Mouse (Mus musculus): ENCODE data around the gene Drd1. TPM values are rescaled to one million over a fixed set of nuclear protein-coding genes. Genes with fewer than 3 reads are reported as not detected.

Gene Drd1
- polyA plus RNA-seq, 1 experiment from 2014 or later, result 0.66 TPM

GRCm38 (mm10) chr13:54071606-54072331 is 16.3 kb upstream of the Drd1 start, which contains the start of gene Sfxn1:
Gene Sfxn1, plus strand, starts transcription at chr13:54071869.
- peaks cover 30% of the 10 kb centered on the region for H3K4me1 ChIP-seq (replicated peaks)
- H3K27me3 ChIP-seq, result no peaks in the 10 kb centered on the region
- under 1% methylated on average over 74 of the region's 74 CpGs for WGBS
- H3K4me3 ChIP-seq, result peak within 1 kb of the TSS; percentile 66
- H3K27ac ChIP-seq (replicated peaks), result peak within 1 kb of the TSS; percentile 80
- peak within 1 kb of the TSS; percentile 79 for H3K9ac ChIP-seq
- ATAC-seq (ENCODE audit: low read depth), result peak; percentile 91
- no peaks in the 10 kb centered on the region for H3K9me3 ChIP-seq
- H3K4me2 ChIP-seq, result peak within 1 kb of the TSS; percentile 65
- H3K36me3 ChIP-seq, result no peaks in the 10 kb centered on the region

- Histone ChIP-seq H3K4me3 (no peak overlapping the region), H3K4me1 (replicated peaks) (peaks cover 30% of the 10 kb centered on the region), H3K4me2 (no peak overlapping the region), H3K9ac (no peak overlapping the region), H3K27ac (replicated peaks) (no peak overlapping the region), H3K27me3 (no peaks in the 10 kb centered on the region), H3K9me3 (no peaks in the 10 kb centered on the region), H3K36me3 (no peaks in the 10 kb centered on the region)
- WGBS, result 94% methylated on average over 9 of the region's 9 CpGs
- no peak for ATAC-seq (ENCODE audit: low read depth)
Observed at GRCm38 (mm10) chr13:54071011-54071410, 15.5 kb upstream of the Drd1 start.

DNA sequence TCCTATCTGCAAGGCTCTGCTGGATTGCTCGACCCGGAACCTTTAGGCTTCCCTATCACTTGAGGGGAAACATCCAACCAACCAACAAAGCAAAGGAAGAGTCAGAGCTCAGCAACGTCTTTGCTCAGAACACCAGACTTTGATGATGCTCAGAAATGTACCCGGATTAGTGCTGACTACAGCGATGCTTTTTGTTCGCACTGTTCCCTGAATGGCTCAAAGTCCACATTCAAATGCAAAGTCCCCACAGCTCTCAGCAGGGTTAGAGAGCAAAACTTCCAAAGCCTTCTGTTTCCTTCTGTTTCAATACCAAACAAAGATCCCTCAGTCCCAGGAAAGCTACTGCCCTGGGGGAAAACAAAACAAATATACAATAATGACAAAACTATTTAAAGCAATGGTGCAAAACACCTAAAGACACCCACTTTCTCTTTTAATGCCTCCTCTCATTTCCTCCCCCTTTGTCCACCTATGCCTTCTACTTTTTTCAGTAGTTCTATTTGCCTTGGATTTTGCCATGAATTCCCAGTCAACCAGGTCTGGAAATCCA is 12.2 kb upstream of the Drd1 start:
- H3K27me3 ChIP-seq, result no peaks in the 10 kb centered on the region

GRCm38 (mm10) chr13:54066081-54066746 is 10.7 kb upstream of the Drd1 start:
- no peak overlapping the region for H3K27ac ChIP-seq (replicated peaks)
- 87% methylated on average over 3 of the region's 3 CpGs for whole genome bisulfite sequencing
- H3K9ac ChIP-seq, result no peak overlapping the region
- no peak overlapping the region for H3K4me3 ChIP-seq
- no peaks in the 10 kb centered on the region for H3K9me3 ChIP-seq
- H3K36me3 ChIP-seq, result no peaks in the 10 kb centered on the region
- H3K4me2 ChIP-seq, result no peak overlapping the region
- ATAC-seq (ENCODE audit: low read depth), result no peak
- no peaks in the 10 kb centered on the region for H3K27me3 ChIP-seq
- H3K4me1 ChIP-seq (replicated peaks), result peaks cover 7% of the 10 kb centered on the region; the same call in 1 of the 2 replicates

More for the DNA sequence above, 12.2 kb upstream of the Drd1 start:
- Histone ChIP-seq H3K36me3 (no peaks in the 10 kb centered on the region), H3K27ac (replicated peaks) (no peak overlapping the region; the same call in 1 of the 2 replicates), H3K9me3 (no peaks in the 10 kb centered on the region), H3K4me1 (replicated peaks) (peaks cover 13% of the 10 kb centered on the region), H3K4me2 (no peak overlapping the region), H3K9ac (no peak overlapping the region), H3K4me3 (no peak overlapping the region)
- ATAC-seq (ENCODE audit: low read depth), result no peak
- 16% methylated on average over 6 of the region's 6 CpGs for WGBS

- H3K9ac ChIP-seq, result no peak overlapping the region
- H3K36me3 ChIP-seq, result no peaks in the 10 kb centered on the region
- H3K9me3 ChIP-seq, result no peaks in the 10 kb centered on the region
- H3K4me1 ChIP-seq (replicated peaks), result peaks cover 7% of the 10 kb centered on the region; the same call in 1 of the 2 replicates
- ATAC-seq (ENCODE audit: low read depth), result no peak
- no peaks in the 10 kb centered on the region for H3K27me3 ChIP-seq
- H3K4me2 ChIP-seq, result no peak overlapping the region
- WGBS, result 3% methylated on average over 3 of the region's 3 CpGs
- no peak overlapping the region for H3K27ac ChIP-seq (replicated peaks)
- no peak overlapping the region for H3K4me3 ChIP-seq
Observed at GRCm38 (mm10) chr13:54063292-54063691, 7.8 kb upstream of the Drd1 start.

DNA sequence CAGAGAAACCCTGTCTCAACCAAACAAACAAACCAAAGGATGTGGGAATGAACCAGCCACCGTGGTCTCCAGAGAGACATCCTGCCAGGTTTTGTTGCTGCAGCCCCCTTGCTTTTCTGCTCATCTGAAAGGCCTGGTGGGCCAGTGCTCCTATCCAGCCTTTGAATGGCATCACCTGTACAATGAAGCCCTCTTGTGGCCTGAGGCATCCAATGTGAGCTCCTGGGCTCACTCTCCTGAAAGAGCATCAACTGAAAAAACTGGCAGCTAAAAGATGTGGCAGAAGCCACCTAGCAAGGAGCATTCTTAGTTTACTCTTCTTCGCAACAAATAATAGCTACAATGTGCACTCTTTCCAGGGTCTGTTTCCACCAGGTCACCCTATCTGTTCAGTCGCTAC is 6.6 kb upstream of the Drd1 start:
- H3K27me3 ChIP-seq, result no peaks in the 10 kb centered on the region
- no peak overlapping the region for H3K9ac ChIP-seq
- H3K4me2 ChIP-seq, result no peak overlapping the region
- H3K9me3 ChIP-seq, result no peaks in the 10 kb centered on the region
- no peaks in the 10 kb centered on the region for H3K4me1 ChIP-seq (replicated peaks)
- no peak overlapping the region for H3K27ac ChIP-seq (replicated peaks)
- ATAC-seq (ENCODE audit: low read depth), result no peak
- no peak overlapping the region for H3K4me3 ChIP-seq
- no peaks in the 10 kb centered on the region for H3K36me3 ChIP-seq
- 91% methylated on average over 3 of the region's 3 CpGs for WGBS

DNA sequence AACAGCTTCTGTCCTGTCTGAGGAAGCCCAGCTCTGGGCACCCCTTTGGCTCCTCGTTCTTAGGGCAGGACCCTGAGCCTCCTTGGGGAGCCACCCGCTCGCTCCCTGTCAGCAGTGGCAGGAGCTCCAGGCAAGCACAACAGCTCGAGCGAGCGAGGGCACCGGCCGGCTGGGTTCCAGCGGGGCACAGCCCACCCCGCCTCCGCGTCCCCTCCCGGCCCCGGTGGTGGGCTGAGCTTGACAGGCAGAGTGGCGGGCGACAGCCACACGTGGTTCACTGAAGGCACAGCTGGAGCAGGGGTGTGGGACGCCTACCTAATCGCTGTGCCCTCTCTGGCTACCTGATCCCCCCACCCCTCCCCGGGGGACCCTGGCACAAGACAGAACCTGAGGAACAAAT is 543 bp downstream of the Drd1 start:
- H3K4me3 ChIP-seq, result peak overlapping the region; percentile 47
- H3K36me3 ChIP-seq, result no peaks in the 10 kb centered on the region
- WGBS, result under 1% methylated on average over 20 of the region's 20 CpGs
- ATAC-seq (ENCODE audit: low read depth), result peak; percentile 79
- peak overlapping the region; percentile 61 for H3K9ac ChIP-seq
- H3K27me3 ChIP-seq, result peaks cover 25% of the 10 kb centered on the region
- no peak overlapping the region for H3K27ac ChIP-seq (replicated peaks)
- H3K4me2 ChIP-seq, result peak overlapping the region; percentile 95
- peaks cover 8% of the 10 kb centered on the region for H3K4me1 ChIP-seq (replicated peaks)
- H3K9me3 ChIP-seq, result no peaks in the 10 kb centered on the region

- 65% methylated on average over 7 of the region's 7 CpGs for WGBS
- Histone ChIP-seq H3K9me3 (no peaks in the 10 kb centered on the region), H3K36me3 (no peaks in the 10 kb centered on the region), H3K27ac (replicated peaks) (no peak overlapping the region), H3K27me3 (peaks cover 25% of the 10 kb centered on the region), H3K4me1 (replicated peaks) (peaks cover 8% of the 10 kb centered on the region), H3K4me3 (no peak overlapping the region), H3K9ac (no peak overlapping the region), H3K4me2 (no peak overlapping the region)
- no peak for ATAC-seq (ENCODE audit: low read depth)
Observed at GRCm38 (mm10) chr13:54051641-54052040, 3.9 kb downstream of the Drd1 start.

DNA sequence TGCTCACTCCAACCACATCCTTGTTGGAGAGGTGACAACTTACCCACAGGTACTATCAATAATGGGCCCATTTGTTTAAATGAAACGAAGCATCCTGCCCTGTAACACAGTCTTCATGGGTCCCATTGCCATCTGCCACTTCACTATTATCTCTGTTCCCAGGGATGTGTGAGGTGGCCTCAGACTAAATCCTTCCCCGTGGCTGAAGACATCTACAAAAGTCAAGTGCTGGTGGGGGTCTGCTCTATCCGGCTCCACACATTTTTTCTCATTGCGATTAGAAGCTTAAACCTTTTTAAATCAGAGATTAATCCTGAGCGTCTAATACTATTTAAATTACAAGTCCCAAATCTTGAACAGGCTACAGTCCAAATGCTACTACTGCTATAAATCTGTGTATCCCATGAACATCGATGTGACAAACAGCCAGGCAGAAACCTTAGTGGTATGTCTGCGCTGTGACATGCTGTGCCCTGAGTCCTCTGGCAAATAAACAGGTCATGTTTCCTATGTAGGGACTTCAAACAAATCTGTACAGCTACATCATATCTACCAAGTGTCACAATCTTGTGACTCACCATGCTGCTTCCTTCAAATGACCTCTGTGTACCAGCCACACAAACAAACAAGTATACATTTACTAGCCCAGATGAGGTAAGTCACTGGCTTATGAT is 6.7 kb downstream of the Drd1 start:
- Histone ChIP-seq H3K9me3 (no peaks in the 10 kb centered on the region), H3K27me3 (peaks cover 9% of the 10 kb centered on the region), H3K36me3 (no peaks in the 10 kb centered on the region), H3K9ac (no peak overlapping the region), H3K4me2 (no peak overlapping the region), H3K4me3 (no peak overlapping the region), H3K27ac (replicated peaks) (no peak overlapping the region), H3K4me1 (replicated peaks) (no peaks in the 10 kb centered on the region)
- WGBS, result 81% methylated on average over 7 of the region's 7 CpGs
- no peak for ATAC-seq (ENCODE audit: low read depth)

GRCm38 (mm10) chr13:54040256-54040655 is 15.2 kb downstream of the Drd1 start:
- ATAC-seq (ENCODE audit: low read depth), result no peak
- Histone ChIP-seq H3K36me3 (no peaks in the 10 kb centered on the region), H3K4me3 (no peak overlapping the region), H3K4me2 (no peak overlapping the region), H3K9me3 (no peaks in the 10 kb centered on the region), H3K4me1 (replicated peaks) (no peaks in the 10 kb centered on the region), H3K9ac (no peak overlapping the region), H3K27me3 (no peaks in the 10 kb centered on the region), H3K27ac (replicated peaks) (no peak overlapping the region)
- WGBS, result 94% methylated on average over 2 of the region's 2 CpGs

GRCm38 (mm10) chr13:54037936-54038335 is 17.6 kb downstream of the Drd1 start:
- H3K9me3 ChIP-seq, result no peaks in the 10 kb centered on the region
- no peaks in the 10 kb centered on the region for H3K4me1 ChIP-seq (replicated peaks)
- H3K4me2 ChIP-seq, result no peak overlapping the region
- no peak for ATAC-seq (ENCODE audit: low read depth)
- H3K36me3 ChIP-seq, result no peaks in the 10 kb centered on the region
- H3K4me3 ChIP-seq, result no peak overlapping the region
- 82% methylated on average over 4 of the region's 4 CpGs for WGBS
- no peak overlapping the region for H3K27ac ChIP-seq (replicated peaks)
- H3K9ac ChIP-seq, result no peak overlapping the region
- no peaks in the 10 kb centered on the region for H3K27me3 ChIP-seq

DNA sequence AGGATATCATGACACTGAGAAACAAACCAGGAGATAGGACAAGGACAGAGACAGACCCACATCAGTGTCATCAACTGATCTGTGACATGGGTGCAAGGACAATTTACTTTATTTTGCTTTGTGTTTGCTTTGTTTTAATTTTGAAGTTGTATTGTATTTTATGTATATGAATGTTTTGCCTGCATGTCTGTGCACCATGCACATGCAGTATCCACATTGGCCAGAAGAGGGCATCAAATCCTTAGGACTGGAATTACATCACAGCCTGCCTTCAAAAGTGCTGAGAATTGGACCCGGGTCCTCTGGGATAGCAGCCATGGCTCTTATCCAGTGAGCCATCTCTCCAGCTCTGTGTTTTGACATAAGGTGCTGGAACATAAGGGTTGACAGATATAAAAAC is 20.0 kb downstream of the Drd1 start:
- 79% methylated on average over 1 of the region's 1 CpGs for WGBS
- no peak for ATAC-seq (ENCODE audit: low read depth)
- no peaks in the 10 kb centered on the region for H3K27me3 ChIP-seq
- no peaks in the 10 kb centered on the region for H3K4me1 ChIP-seq (replicated peaks)
- H3K4me3 ChIP-seq, result no peak overlapping the region
- H3K9ac ChIP-seq, result no peak overlapping the region
- H3K4me2 ChIP-seq, result no peak overlapping the region
- no peak overlapping the region for H3K27ac ChIP-seq (replicated peaks)
- no peaks in the 10 kb centered on the region for H3K36me3 ChIP-seq
- no peaks in the 10 kb centered on the region for H3K9me3 ChIP-seq

All from neural tube, embryonic 13.5 days (tissue).